Mouse (Mus musculus) leukemia stem cell, adult 10-12 weeks (primary cell): Measurements from ENCODE around the gene Gm8094. TPM values are rescaled to one million over a fixed set of nuclear protein-coding genes. Genes with fewer than 3 reads are reported as not detected.

Experiments used
- polyA plus RNA-seq: library from polyadenylated mRNA; stranded (reverse); fragments of >175 nt; gene quantifications from 2 replicates; pipeline ENCODE4 v1.2.3, GENCODE M21; 2012; ENCODE audit warnings: low replicate concordance

Gm8094 gene
- not detected in 2 replicates for polyA plus RNA-seq

GRCm38 (mm10) chr14:43076543-43076942 lies at the start of gene Gm8094:
TSS of gene Gm8094 (minus strand) at chr14:43076643.

GRCm38 (mm10) chr14:43100301-43100700 lies 23.9 kb upstream of the Gm8094 start, which contains the start of gene Gm8104:
TSS of gene Gm8104 (plus strand) at chr14:43100601.

Other genes with a start within 250 kb of the Gm8094 start
- gene Gm21977, start 223.2 kb downstream of the Gm8094 start, polyA plus RNA-seq = not detected in 2 replicates
- not detected in 2 replicates for gene Gm8082, start 83.0 kb downstream of the Gm8094 start, polyA plus RNA-seq
- not detected in 2 replicates for gene Gm10376, start 61.0 kb downstream of the Gm8094 start, polyA plus RNA-seq
- not detected in 2 replicates for gene Gm8104, start 24.0 kb upstream of the Gm8094 start, polyA plus RNA-seq
- not detected in 2 replicates for gene Gm7233, start 103.2 kb upstream of the Gm8094 start, polyA plus RNA-seq
- gene Gm8122, start 158.7 kb upstream of the Gm8094 start, polyA plus RNA-seq = not detected in 2 replicates
- not detected in 2 replicates for gene Gm8126, start 182.0 kb upstream of the Gm8094 start, polyA plus RNA-seq
- gene Gm9732, start 198.4 kb upstream of the Gm8094 start, polyA plus RNA-seq = not detected in 2 replicates
- gene Gm8127, start 217.2 kb upstream of the Gm8094 start, polyA plus RNA-seq = not detected in 2 replicates